Mouse (Mus musculus): ENCODE measurements around the gene Stard13.

Gene Stard13

GRCm38 (mm10) chr5:151233400-151234031 lies at the start of gene Stard13:
Gene Stard13, minus strand, starts transcription at chr5:151233836.
- DNase-seq, result no peak

- DNase-seq, result no peak
Observed at GRCm38 (mm10) chr5:151279531-151279930, 45.9 kb upstream of the Stard13 start.

GRCm38 (mm10) chr5:151277927-151278326 lies 44.3 kb upstream of the Stard13 start:
- DNase-seq, result no peak

GRCm38 (mm10) chr5:151275986-151276385 lies 42.4 kb upstream of the Stard13 start:
- DNase-seq, result no peak

GRCm38 (mm10) chr5:151274265-151274664 lies 40.6 kb upstream of the Stard13 start:
- no peak for DNase-seq

- no peak for DNase-seq
Observed at GRCm38 (mm10) chr5:151270815-151271214, 37.2 kb upstream of the Stard13 start.

- no peak for DNase-seq
Observed at GRCm38 (mm10) chr5:151266896-151267634, 33.4 kb upstream of the Stard13 start.

- no peak for DNase-seq
Observed at GRCm38 (mm10) chr5:151261558-151261957, 27.9 kb upstream of the Stard13 start.

- no peak for DNase-seq
Observed at GRCm38 (mm10) chr5:151252213-151252612, 18.6 kb upstream of the Stard13 start.

- DNase-seq, result no peak
Observed at GRCm38 (mm10) chr5:151251656-151252055, 18.0 kb upstream of the Stard13 start.

GRCm38 (mm10) chr5:151248671-151249620 lies 15.3 kb upstream of the Stard13 start:
- no peak for DNase-seq

- no peak for DNase-seq
Observed at GRCm38 (mm10) chr5:151248084-151248483, 14.4 kb upstream of the Stard13 start.

- no peak for DNase-seq
Observed at GRCm38 (mm10) chr5:151247115-151247875, 13.7 kb upstream of the Stard13 start.

GRCm38 (mm10) chr5:151246287-151246686 lies 12.7 kb upstream of the Stard13 start:
- no peak for DNase-seq

GRCm38 (mm10) chr5:151245571-151245970 lies 11.9 kb upstream of the Stard13 start:
- no peak for DNase-seq

GRCm38 (mm10) chr5:151238730-151239129 lies 5.1 kb upstream of the Stard13 start:
- DNase-seq, result no peak

GRCm38 (mm10) chr5:151236411-151236810 lies 2.8 kb upstream of the Stard13 start:
- DNase-seq, result no peak

GRCm38 (mm10) chr5:151232576-151233299 lies 898 bp downstream of the Stard13 start:
- DNase-seq, result no peak

GRCm38 (mm10) chr5:151231861-151232260 lies 1.8 kb downstream of the Stard13 start:
- no peak for DNase-seq

- DNase-seq, result peak; percentile 4
Observed at GRCm38 (mm10) chr5:151231411-151231810, 2.2 kb downstream of the Stard13 start.

GRCm38 (mm10) chr5:151230427-151230826 lies 3.2 kb downstream of the Stard13 start:
- DNase-seq, result no peak
